Mouse (Mus musculus) T-helper 1 cell (primary cell): ENCODE data around the gene Acsl5.

Source experiments
- in situ Hi-C: fragments of 300-600 bp; cut with MboI, MseI; formaldehyde crosslinking; loops from one replicate; pipeline ENCODE4 v1.15.1; 2025; ENCODE audit warnings: high pct_unique_total_duplicates

The Acsl5 gene

GRCm38 (mm10) chr19:55251383-55252124 is at the start of gene Acsl5:
Acsl5 (plus strand) TSS chr19:55251938.
- in situ Hi-C loops: no loop called here

DNA sequence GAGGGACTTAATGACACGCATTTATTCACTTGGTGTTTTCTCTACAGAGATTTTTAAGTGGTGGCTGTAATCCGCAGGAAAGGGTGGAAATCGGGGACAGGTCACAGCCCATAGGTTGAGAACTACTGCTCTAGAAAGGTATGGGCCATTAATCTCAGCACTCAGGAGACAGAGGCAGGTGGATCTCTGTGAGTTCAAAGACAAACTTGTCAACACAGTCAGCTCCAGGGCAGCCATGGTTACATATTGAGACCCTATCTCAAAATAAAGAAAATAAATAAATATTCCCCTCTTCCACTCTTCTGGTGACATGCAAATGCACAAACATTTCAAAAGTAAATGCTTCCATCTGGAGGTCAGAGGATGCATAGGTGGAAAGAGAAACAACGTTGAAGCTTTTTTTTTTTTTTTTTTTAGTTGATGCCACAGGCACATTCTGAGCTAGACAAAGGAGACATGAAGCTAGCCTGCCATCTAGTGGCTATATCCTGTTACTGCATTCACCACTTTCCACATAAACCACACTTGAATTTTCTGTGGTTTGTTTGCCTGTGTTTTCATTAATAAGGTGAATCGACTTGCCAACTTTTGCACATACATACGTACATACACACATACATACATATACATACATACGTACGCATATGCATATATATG is 45.1 kb upstream of the Acsl5 start:
- in situ Hi-C loops: no loop called here

- in situ Hi-C loops: no loop called here
Measured at GRCm38 (mm10) chr19:55207205-55207604, 44.5 kb upstream of the Acsl5 start.

- in situ Hi-C loops: no loop called here
Measured at GRCm38 (mm10) chr19:55207746-55208538, 43.8 kb upstream of the Acsl5 start.

DNA sequence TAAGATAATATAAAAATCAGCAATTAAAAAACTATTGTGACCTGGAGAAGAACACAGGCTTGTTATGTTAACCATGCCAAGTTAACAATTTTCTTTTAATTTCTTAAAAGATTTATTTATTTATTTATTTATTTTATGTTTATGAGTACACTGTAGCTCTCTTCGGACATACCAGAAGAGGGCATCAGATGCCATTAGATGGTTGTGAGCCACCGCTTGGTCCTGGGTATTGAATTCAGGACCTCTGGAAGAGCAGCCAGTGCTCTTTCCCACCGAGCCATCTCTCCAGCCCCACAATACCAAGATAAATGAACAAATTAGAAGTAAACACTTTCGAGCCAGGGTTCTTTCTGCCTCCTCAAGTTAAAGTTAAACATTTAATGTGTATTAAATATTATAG is 43.1 kb upstream of the Acsl5 start:
- in situ Hi-C loops: no loop called here

GRCm38 (mm10) chr19:55209084-55209483 is 42.7 kb upstream of the Acsl5 start:
- in situ Hi-C loops: no loop called here

DNA sequence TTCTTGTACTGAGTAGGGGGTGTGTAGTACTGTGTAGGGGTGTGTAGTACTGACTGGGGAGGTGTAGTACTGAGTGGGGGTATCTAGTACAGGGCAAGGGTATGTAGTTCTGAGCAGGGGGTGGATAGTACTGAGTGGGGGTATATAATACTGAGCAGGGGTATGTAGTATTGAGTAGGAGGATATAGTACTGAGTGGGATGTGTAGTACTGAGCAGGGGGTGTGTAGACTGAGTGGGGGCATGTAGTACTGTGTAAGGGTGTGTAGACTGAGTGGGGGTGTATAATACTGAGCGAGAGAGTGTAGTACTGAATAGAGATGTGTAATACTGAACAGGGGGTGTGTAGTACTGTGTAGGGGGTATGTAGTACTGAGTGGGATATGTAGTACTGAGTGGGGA is 40.0 kb upstream of the Acsl5 start:
- in situ Hi-C loops: no loop called here

GRCm38 (mm10) chr19:55213617-55214340 is 38.0 kb upstream of the Acsl5 start:
- in situ Hi-C loops: no loop called here

DNA sequence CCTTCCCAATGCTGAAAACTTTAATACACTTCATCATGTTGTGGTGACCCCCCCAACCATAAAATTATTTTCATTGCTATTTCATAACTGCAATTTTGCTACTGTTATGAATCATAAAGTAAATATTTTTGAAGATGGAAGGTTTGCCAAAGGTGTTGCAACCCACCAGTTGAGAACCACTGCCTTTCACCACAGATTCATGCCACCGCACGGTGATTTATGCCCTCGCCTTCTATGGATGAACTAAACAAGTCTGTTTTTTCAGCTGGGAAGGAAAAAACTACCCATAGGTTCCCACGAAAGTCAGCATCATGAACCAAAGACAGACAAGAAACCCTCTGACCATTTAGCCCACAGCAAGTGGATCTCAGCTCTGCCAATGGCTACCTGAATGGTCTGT is 34.9 kb upstream of the Acsl5 start:
- in situ Hi-C loops: no loop called here

DNA sequence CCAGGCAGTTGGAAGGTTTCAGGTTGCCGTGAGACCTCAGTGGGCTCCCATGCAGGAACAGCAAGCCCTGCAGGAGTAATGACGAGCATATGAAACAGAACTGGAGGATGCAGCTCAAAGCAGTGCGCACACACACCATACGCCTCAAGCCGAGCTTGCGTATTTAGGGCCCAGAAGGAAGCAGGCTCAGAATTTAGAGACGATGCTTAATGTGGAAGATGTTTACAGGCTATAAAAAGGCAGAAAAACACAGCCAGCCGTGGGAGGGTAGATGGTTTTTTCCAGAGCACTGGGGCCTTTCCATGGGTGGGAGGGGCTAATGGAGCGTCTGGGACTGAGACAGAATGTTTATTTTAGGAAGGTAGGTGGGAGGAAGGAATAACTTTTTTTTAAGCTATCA is 34.4 kb upstream of the Acsl5 start:
- in situ Hi-C loops: no loop called here

DNA sequence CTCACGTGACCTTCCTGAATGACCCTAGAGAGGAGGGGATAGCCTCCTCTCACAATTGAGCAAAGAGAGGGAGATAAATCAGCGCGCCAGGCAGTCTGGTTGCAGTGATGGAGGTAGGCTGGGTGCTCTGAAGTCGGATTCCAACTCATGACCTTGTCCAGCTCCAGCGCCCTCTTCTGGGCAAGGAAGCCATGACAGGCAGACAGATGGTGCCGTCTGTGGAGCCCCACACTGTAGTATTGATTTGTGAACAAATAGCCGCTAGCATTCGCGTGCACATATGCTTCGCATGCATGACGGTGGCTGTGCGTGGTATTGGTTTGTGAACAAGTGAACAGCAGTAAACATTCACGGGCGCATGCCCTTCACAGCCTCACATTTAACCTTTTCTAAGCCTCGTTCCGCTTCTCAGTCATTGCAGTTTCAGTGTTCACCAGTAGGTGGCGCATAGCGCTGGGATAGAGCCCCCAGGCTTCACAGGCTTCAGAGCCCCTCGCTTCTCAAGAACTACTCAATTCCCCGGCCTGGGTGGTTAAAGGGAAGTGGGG is 33.5 kb upstream of the Acsl5 start:
- in situ Hi-C loops: no loop called here

GRCm38 (mm10) chr19:55218741-55219221 is 33.0 kb upstream of the Acsl5 start:
- in situ Hi-C loops: no loop called here

DNA sequence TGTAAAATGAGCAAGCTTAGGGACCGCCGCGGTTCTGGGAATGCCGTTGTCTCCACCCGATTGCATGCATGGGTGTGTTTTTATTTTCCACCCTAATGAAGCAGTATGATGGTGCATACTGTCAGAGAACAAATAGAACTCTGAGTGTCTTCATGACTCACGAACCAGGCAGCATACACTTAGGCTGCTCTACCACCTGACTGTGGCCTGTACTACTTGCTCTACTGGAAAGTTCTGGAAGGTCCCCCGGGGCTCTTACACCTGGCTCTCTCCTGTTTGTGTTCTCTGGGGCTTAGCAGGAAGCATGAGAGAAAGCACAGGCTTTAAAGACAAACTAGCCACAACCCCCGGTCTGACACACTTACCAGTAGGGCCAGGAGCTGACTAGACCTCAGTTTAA is 32.4 kb upstream of the Acsl5 start:
- in situ Hi-C loops: no loop called here

DNA sequence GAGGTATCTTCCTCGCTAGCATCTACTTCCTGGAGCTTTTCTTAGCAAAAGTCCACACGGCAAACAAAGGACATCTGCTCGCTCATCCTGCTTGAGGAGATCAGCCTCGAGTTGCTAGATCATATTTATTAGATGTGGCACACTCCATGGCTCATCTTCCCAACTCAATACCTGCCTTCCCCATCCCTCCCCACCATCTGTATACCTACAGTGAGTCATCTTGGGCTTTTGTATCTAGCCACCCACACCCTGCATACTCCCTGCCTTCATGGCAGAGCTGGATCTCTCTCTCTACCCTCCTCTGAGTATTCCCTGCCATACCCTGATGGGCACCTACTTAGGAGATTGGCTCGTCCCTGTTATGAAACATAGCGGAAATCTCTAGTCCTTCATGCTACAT is 30.5 kb upstream of the Acsl5 start:
- in situ Hi-C loops: no loop called here

- in situ Hi-C loops: no loop called here
Measured at GRCm38 (mm10) chr19:55222268-55222667, 29.5 kb upstream of the Acsl5 start.

GRCm38 (mm10) chr19:55226621-55227020 is 25.1 kb upstream of the Acsl5 start:
- in situ Hi-C loops: no loop called here

- in situ Hi-C loops: no loop called here
Measured at GRCm38 (mm10) chr19:55227135-55227534, 24.6 kb upstream of the Acsl5 start.

- in situ Hi-C loops: no loop called here
Measured at GRCm38 (mm10) chr19:55231081-55231480, 20.7 kb upstream of the Acsl5 start.

DNA sequence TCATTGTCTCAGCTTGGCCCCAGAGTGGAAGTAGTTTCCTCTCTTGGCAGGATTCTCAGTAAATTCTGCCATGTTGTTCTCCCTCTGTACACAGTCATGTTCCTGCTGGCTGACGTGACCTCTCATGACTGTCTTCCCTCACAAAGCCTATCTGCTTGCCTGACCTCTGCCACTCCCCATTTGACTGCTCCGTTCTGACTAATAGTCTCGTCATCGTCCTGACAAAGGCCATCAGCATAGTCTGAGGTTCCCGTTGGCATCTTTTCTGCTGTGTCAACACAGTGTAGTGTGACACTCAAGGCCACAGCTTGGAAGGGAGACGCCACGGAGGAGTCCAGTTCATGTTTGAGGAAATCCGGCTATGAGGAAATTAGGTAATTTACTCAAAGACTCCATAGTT is 19.6 kb upstream of the Acsl5 start:
- in situ Hi-C loops: no loop called here

GRCm38 (mm10) chr19:55236026-55236425 is 15.7 kb upstream of the Acsl5 start:
- in situ Hi-C loops: no loop called here

- in situ Hi-C loops: no loop called here
Measured at GRCm38 (mm10) chr19:55236564-55236963, 15.2 kb upstream of the Acsl5 start.
